Mouse (Mus musculus): ENCODE measurements around the gene Twist1. TPM values are rescaled to one million over a fixed set of nuclear protein-coding genes. Genes with fewer than 3 reads are reported as not detected.

Twist1 gene
- total and polyA plus RNA-seq, 3 experiments = not detected

GRCm38 (mm10) chr12:33963671-33964369, 6.3 kb downstream of the Twist1 start:
- in situ Hi-C loops (cut with MboI; ENCODE audit: low pct_ligation_motif_present, low pct_unique_long_range_greater_than_20kb, low sequenced_read_pairs) (no loop called here), dilution Hi-C loops (cut with MboI; ENCODE audit: extremely low pct_ligation_motif_present, extremely low pct_unique_long_range_greater_than_20kb, low sequenced_read_pairs) (no loop called here)
- Histone ChIP-seq H3K9ac (ENCODE audit: insufficient read depth, low read depth) (no peak overlapping the region), H3K27me3 (replicated peaks) (no peaks in the 10 kb centered on the region), H3K4me2 (ENCODE audit: insufficient read depth, low read depth, poor library complexity, severe bottlenecking) (peak overlapping the region; percentile 22; the same call in 1 of the 2 replicates), H3K36me3 (replicated peaks in 1 of 2; ENCODE audit: control insufficient read depth in 1 of 2, insufficient read depth in 1 of 2, low read length in 1 of 2) (no peaks in the 10 kb centered on the region), H3K9me3 (replicated peaks; ENCODE audit: low read length) (no peaks in the 10 kb centered on the region), H3K27ac (ENCODE audit: insufficient read depth, low read depth) (no peak overlapping the region), H3K79me2 (replicated peaks; ENCODE audit: control insufficient read depth, extremely low read depth, insufficient read depth, poor library complexity, severe bottlenecking) (no peaks in the 10 kb centered on the region), H3K4me3 (replicated peaks in 1 of 3; ENCODE audit: low read depth in 2 of 3, low read length in 2 of 3, poor library complexity in 1 of 3) (no peak overlapping the region), H3K4me1 (ENCODE audit: control insufficient read depth in 1 of 2, insufficient read depth in 2 of 2) (no peaks in the 10 kb centered on the region)
- DNase-seq (ENCODE audit: extremely low read depth) = no peak
- TF ChIP-seq ZNF384 (IDR thresholded peaks at IDR 0.05; ENCODE audit: low read depth, low read length) (peak; percentile 74; the same call in 1 of the 2 replicates), USF1 (IDR thresholded peaks at IDR 0.05; ENCODE audit: low read depth, low read length) (no peak)

DNA sequence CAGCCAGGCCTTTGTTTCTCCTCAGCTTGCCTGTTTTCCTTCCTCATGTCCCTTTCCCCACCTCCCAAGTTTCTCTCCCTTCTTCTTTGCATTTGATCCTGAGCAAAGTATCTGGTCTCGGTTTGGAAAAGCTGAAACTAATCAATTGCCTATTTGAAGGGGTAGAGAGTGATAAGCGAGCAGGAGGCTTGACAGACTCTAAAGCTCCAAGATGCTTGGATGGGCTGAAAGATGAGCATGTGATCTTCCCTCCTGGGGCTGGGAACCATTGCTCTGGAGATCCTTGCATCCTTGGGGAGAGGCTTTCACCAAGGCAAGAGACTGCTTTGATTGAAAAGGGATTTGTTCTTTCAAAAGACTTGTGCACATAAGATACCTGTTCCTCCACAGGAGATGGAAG, 7.0 kb downstream of the Twist1 start:
- DNase-seq (ENCODE audit: extremely low read depth) = no peak
- dilution Hi-C loops (cut with MboI; ENCODE audit: extremely low pct_ligation_motif_present, extremely low pct_unique_long_range_greater_than_20kb, low sequenced_read_pairs) = no loop called here
- H3K27ac ChIP-seq (ENCODE audit: insufficient read depth, low read depth) = no peak overlapping the region
- no peaks in the 10 kb centered on the region for H3K79me2 ChIP-seq (replicated peaks; ENCODE audit: control insufficient read depth, extremely low read depth, insufficient read depth, poor library complexity, severe bottlenecking)
- H3K4me1 ChIP-seq (ENCODE audit: control insufficient read depth in 1 of 2, insufficient read depth in 2 of 2) = no peaks in the 10 kb centered on the region
- H3K4me2 ChIP-seq (ENCODE audit: insufficient read depth, low read depth, poor library complexity, severe bottlenecking) = no peak overlapping the region
- H3K9ac ChIP-seq (ENCODE audit: insufficient read depth, low read depth) = no peak overlapping the region
- in situ Hi-C loops (cut with MboI; ENCODE audit: low pct_ligation_motif_present, low pct_unique_long_range_greater_than_20kb, low sequenced_read_pairs) = no loop called here
- H3K4me3 ChIP-seq (replicated peaks in 1 of 3; ENCODE audit: low read depth in 2 of 3, low read length in 2 of 3, poor library complexity in 1 of 3) = no peak overlapping the region
- no peaks in the 10 kb centered on the region for H3K27me3 ChIP-seq (replicated peaks)
- H3K9me3 ChIP-seq (replicated peaks; ENCODE audit: low read length) = no peaks in the 10 kb centered on the region
- TF ChIP-seq USF1 (IDR thresholded peaks at IDR 0.05; ENCODE audit: low read depth, low read length) = no peak
- no peak for TF ChIP-seq USF2 (conservative IDR thresholded peaks at IDR 0.05; ENCODE audit: low read depth, low read length)
- TF ChIP-seq UBTF (IDR thresholded peaks at IDR 0.05; ENCODE audit: low read depth, low read length) = no peak
- no peak for TF ChIP-seq ZC3H11A (IDR thresholded peaks at IDR 0.05; ENCODE audit: low read depth, low read length)
- H3K36me3 ChIP-seq (replicated peaks in 1 of 2; ENCODE audit: control insufficient read depth in 1 of 2, insufficient read depth in 1 of 2, low read length in 1 of 2) = no peaks in the 10 kb centered on the region

GRCm38 (mm10) chr12:33965661-33966360, 8.3 kb downstream of the Twist1 start:
- Histone ChIP-seq H3K79me2 (replicated peaks; ENCODE audit: control insufficient read depth, extremely low read depth, insufficient read depth, poor library complexity, severe bottlenecking) (no peaks in the 10 kb centered on the region), H3K4me2 (ENCODE audit: insufficient read depth, low read depth, poor library complexity, severe bottlenecking) (no peak overlapping the region), H3K9ac (ENCODE audit: insufficient read depth, low read depth) (no peak overlapping the region), H3K4me1 (ENCODE audit: control insufficient read depth in 1 of 2, insufficient read depth in 2 of 2) (no peaks in the 10 kb centered on the region), H3K27ac (ENCODE audit: insufficient read depth, low read depth) (no peak overlapping the region), H3K27me3 (replicated peaks) (no peaks in the 10 kb centered on the region), H3K36me3 (replicated peaks in 1 of 2; ENCODE audit: control insufficient read depth in 1 of 2, insufficient read depth in 1 of 2, low read length in 1 of 2) (no peaks in the 10 kb centered on the region), H3K9me3 (replicated peaks; ENCODE audit: low read length) (no peaks in the 10 kb centered on the region), H3K4me3 (replicated peaks in 1 of 3; ENCODE audit: low read depth in 2 of 3, low read length in 2 of 3, poor library complexity in 1 of 3) (no peak overlapping the region)
- DNase-seq (ENCODE audit: extremely low read depth) = no peak
- TF ChIP-seq SIN3A (IDR thresholded peaks at IDR 0.05; ENCODE audit: low read length) (no peak), CHD1 (IDR thresholded peaks at IDR 0.05; ENCODE audit: low read depth, low read length) (no peak), NELFE (IDR thresholded peaks at IDR 0.05; ENCODE audit: low read depth, low read length) (no peak), MAFK (IDR thresholded peaks at IDR 0.05; ENCODE audit: insufficient replicate concordance, low read length) (no peak), CTCF (conservative IDR thresholded peaks at IDR 0.05 in 1 of 2, IDR thresholded peaks at IDR 0.05 in 1 of 2; ENCODE audit: low read depth in 2 of 2, low read length in 2 of 2) (no peak), ZC3H11A (IDR thresholded peaks at IDR 0.05; ENCODE audit: low read depth, low read length) (no peak), TBP (conservative IDR thresholded peaks at IDR 0.05; ENCODE audit: low read depth, low read length) (no peak)
- in situ Hi-C loops (cut with MboI; ENCODE audit: low pct_ligation_motif_present, low pct_unique_long_range_greater_than_20kb, low sequenced_read_pairs) (no loop called here), dilution Hi-C loops (cut with MboI; ENCODE audit: extremely low pct_ligation_motif_present, extremely low pct_unique_long_range_greater_than_20kb, low sequenced_read_pairs) (no loop called here)

All from CH12.LX (cell line).